Mouse (Mus musculus): ENCODE results near the gene Ticrr.

DNA sequence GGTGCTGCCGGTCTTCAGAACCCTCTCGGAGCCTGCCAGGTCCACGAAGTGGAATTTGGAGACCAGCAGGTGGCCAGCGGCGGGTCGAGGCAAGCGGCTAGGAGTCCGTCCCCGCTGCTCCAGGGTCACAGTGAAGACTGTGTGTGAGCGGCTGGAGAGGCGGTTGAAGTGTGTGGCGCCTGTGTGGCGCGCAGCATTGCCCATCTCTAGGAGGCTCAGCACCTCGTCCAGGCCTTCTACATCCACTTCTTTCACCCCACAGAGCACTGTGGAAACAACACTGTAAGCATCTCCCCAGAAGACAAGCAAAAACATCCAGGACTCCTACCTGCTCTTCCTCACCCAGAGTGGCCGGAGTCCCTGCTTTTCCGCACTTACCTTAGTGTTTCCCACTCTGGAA is 50.8 kb downstream of the Ticrr start:
- TF ChIP-seq CTCF (IDR thresholded peaks at IDR 0.05; ENCODE audit: control insufficient read depth, insufficient read depth, low read length) (no peak), POLR2A (IDR thresholded peaks at IDR 0.05; ENCODE audit: borderline replicate concordance, control insufficient read depth, low read depth, low read length) (no peak)
